Mouse (Mus musculus): ENCODE measurements at regions not wholly inside any gene's neighbourhood (a gene's known extent, or its start where the extent isn't known, plus 50 kb on each side); places are given as distances from the start of the nearest gene placed in this dataset.

- Histone ChIP-seq H3K27ac (ENCODE audit: low read depth, low read length) (no peak overlapping the region), H3K9me3 (replicated peaks; ENCODE audit: control insufficient read depth, low read length) (no peaks in the 10 kb centered on the region), H3K4me1 (ENCODE audit: control insufficient read depth, insufficient read depth, low read length) (peaks cover 3% of the 10 kb centered on the region), H3K36me3 (ENCODE audit: control insufficient read depth, insufficient read depth, low read length) (no peaks in the 10 kb centered on the region), H3K4me2 (ENCODE audit: low read length) (no peak overlapping the region), H3K4me3 (ENCODE audit: low read depth, low read length) (no peak overlapping the region), H3K27me3 (replicated peaks; ENCODE audit: control insufficient read depth, insufficient read depth, low read length) (no peaks in the 10 kb centered on the region), H3K9ac (ENCODE audit: low read length) (no peak overlapping the region)
- no peak for ATAC-seq
- DNase-seq (ENCODE audit: low spot score): no peak
- 91% methylated on average over 4 of the region's 4 CpGs for WGBS
Observed at GRCm38 (mm10) chr6:52413639-52414038, 100.3 kb downstream of the Evx1 start.

GRCm38 (mm10) chr6:52415341-52415946, 102.1 kb downstream of the Evx1 start:
- Histone ChIP-seq H3K4me2 (ENCODE audit: low read length) (no peak overlapping the region), H3K9me3 (replicated peaks; ENCODE audit: control insufficient read depth, low read length) (no peaks in the 10 kb centered on the region), H3K4me1 (ENCODE audit: control insufficient read depth, insufficient read depth, low read length) (peaks cover 3% of the 10 kb centered on the region), H3K4me3 (ENCODE audit: low read depth, low read length) (no peak overlapping the region), H3K27me3 (replicated peaks; ENCODE audit: control insufficient read depth, insufficient read depth, low read length) (no peaks in the 10 kb centered on the region), H3K9ac (ENCODE audit: low read length) (no peak overlapping the region), H3K36me3 (ENCODE audit: control insufficient read depth, insufficient read depth, low read length) (no peaks in the 10 kb centered on the region), H3K27ac (ENCODE audit: low read depth, low read length) (no peak overlapping the region)
- DNase-seq (ENCODE audit: low spot score) (no peak), ATAC-seq (no peak)
- WGBS: 75% methylated on average over 14 of the region's 14 CpGs

DNA sequence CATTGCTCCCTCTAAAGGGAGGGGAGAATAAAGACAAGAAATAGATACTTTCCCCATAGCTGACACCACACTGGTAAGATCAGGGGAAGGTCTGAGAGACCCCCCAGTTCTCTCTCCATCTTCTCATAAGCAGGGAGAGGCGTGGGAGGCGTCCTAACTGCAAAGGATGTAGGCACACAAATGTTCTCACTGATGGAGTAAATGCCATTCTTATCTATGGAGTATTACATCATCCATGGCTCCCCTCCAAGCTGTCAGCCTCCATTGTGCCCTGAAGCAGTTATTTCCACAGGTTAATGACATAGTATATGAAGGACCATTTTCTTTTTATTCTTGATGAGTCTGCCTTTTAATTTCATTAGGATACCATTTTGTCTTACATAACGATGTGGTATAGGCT, 103.2 kb downstream of the Evx1 start:
- no peak overlapping the region for H3K27ac ChIP-seq (ENCODE audit: low read depth, low read length)
- H3K36me3 ChIP-seq (ENCODE audit: control insufficient read depth, insufficient read depth, low read length): no peaks in the 10 kb centered on the region
- no peak overlapping the region for H3K4me3 ChIP-seq (ENCODE audit: low read depth, low read length)
- WGBS: 22% methylated on average over 3 of the region's 3 CpGs
- no peaks in the 10 kb centered on the region for H3K9me3 ChIP-seq (replicated peaks; ENCODE audit: control insufficient read depth, low read length)
- peak; percentile 34; the same call in 1 of the 2 replicates for ATAC-seq
- peak; percentile 67 for DNase-seq (ENCODE audit: low spot score)
- no peaks in the 10 kb centered on the region for H3K27me3 ChIP-seq (replicated peaks; ENCODE audit: control insufficient read depth, insufficient read depth, low read length)
- peaks cover 3% of the 10 kb centered on the region for H3K4me1 ChIP-seq (ENCODE audit: control insufficient read depth, insufficient read depth, low read length)
- H3K4me2 ChIP-seq (ENCODE audit: low read length): no peak overlapping the region
- no peak overlapping the region for H3K9ac ChIP-seq (ENCODE audit: low read length)

- Histone ChIP-seq H3K27ac (ENCODE audit: low read depth, low read length) (no peak overlapping the region), H3K4me1 (ENCODE audit: control insufficient read depth, insufficient read depth, low read length) (peaks cover 3% of the 10 kb centered on the region), H3K9ac (ENCODE audit: low read length) (no peak overlapping the region), H3K4me2 (ENCODE audit: low read length) (no peak overlapping the region), H3K4me3 (ENCODE audit: low read depth, low read length) (no peak overlapping the region), H3K36me3 (ENCODE audit: control insufficient read depth, insufficient read depth, low read length) (no peaks in the 10 kb centered on the region), H3K27me3 (replicated peaks; ENCODE audit: control insufficient read depth, insufficient read depth, low read length) (no peaks in the 10 kb centered on the region), H3K9me3 (replicated peaks; ENCODE audit: control insufficient read depth, low read length) (no peaks in the 10 kb centered on the region)
- peak; percentile 89 for DNase-seq (ENCODE audit: low spot score)
- peak; percentile 83 for ATAC-seq
- 24% methylated on average over 10 of the region's 10 CpGs for WGBS
Observed at GRCm38 (mm10) chr6:52417439-52418124, 104.3 kb downstream of the Evx1 start.

- Histone ChIP-seq H3K27me3 (replicated peaks; ENCODE audit: control insufficient read depth, insufficient read depth, low read length) (no peaks in the 10 kb centered on the region), H3K9me3 (replicated peaks; ENCODE audit: control insufficient read depth, low read length) (no peaks in the 10 kb centered on the region), H3K36me3 (ENCODE audit: control insufficient read depth, insufficient read depth, low read length) (no peaks in the 10 kb centered on the region), H3K4me2 (ENCODE audit: low read length) (no peak overlapping the region), H3K4me1 (ENCODE audit: control insufficient read depth, insufficient read depth, low read length) (peaks cover 3% of the 10 kb centered on the region), H3K27ac (ENCODE audit: low read depth, low read length) (no peak overlapping the region), H3K9ac (ENCODE audit: low read length) (no peak overlapping the region), H3K4me3 (ENCODE audit: low read depth, low read length) (no peak overlapping the region)
- DNase-seq (ENCODE audit: low spot score) (peak; percentile 27), ATAC-seq (no peak)
- 41% methylated on average over 12 of the region's 12 CpGs for WGBS
Observed at GRCm38 (mm10) chr6:52418451-52419170, 105.3 kb downstream of the Evx1 start.

DNA sequence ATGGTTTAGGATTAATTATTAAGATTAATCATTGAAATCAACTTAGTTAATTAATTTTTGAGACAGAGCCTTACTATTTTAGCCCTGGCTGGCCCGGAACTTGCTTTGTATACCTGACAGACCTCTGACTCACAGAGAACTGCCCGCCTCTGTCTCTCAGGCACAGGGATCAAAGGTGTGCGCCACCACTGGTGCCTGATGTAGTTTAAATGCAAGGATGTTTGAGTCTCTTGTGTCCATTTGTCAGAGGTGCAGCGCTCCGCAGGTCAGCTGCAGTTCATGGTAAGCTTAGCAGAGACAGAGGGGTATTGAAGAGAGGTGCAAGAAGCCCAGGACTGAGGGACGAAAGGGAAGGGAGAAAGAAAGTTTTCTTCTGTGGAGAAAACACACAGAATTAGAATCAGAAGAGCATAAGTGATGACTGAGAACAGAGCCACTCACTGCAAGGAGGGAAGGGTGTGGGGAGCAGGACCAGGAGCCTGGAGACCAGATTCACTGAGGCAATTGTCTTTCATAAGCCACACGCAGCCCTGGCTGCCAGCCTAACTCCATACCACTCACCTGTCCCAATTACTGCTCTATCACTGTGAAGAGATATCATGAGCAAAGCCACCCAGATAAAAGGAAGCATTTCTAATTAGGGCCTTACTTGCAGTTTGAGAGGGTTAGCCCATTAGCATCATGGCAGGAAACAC, 107.1 kb downstream of the Evx1 start:
- no peaks in the 10 kb centered on the region for H3K9me3 ChIP-seq (replicated peaks; ENCODE audit: control insufficient read depth, low read length)
- WGBS: 76% methylated on average over 7 of the region's 7 CpGs
- peaks cover 3% of the 10 kb centered on the region for H3K4me1 ChIP-seq (ENCODE audit: control insufficient read depth, insufficient read depth, low read length)
- H3K4me2 ChIP-seq (ENCODE audit: low read length): no peak overlapping the region
- H3K4me3 ChIP-seq (ENCODE audit: low read depth, low read length): no peak overlapping the region
- no peak overlapping the region for H3K27ac ChIP-seq (ENCODE audit: low read depth, low read length)
- DNase-seq (ENCODE audit: low spot score) (no peak), ATAC-seq (no peak)
- no peaks in the 10 kb centered on the region for H3K27me3 ChIP-seq (replicated peaks; ENCODE audit: control insufficient read depth, insufficient read depth, low read length)
- no peaks in the 10 kb centered on the region for H3K36me3 ChIP-seq (ENCODE audit: control insufficient read depth, insufficient read depth, low read length)
- no peak overlapping the region for H3K9ac ChIP-seq (ENCODE audit: low read length)

DNA sequence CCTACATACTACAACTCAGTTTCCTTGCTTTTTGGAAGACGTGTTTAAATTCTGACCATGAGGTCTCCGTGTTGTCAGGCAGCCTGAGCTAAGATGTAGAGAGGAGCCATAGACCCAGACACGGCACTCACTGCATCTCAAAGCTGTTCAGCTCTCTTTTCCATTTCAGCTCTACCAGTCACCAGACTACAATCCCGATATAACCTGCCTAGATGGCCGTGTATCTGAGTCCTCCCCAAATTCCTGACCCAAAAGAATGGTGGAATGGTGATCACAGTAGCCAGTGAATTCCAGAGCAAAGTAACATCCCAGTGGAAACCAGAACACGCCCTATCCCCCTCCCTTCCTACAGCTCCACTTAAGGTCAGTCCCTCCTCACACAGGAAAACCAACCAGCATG, 108.5 kb downstream of the Evx1 start:
- Histone ChIP-seq H3K4me3 (ENCODE audit: low read depth, low read length) (no peak overlapping the region), H3K4me2 (ENCODE audit: low read length) (no peak overlapping the region), H3K27me3 (replicated peaks; ENCODE audit: control insufficient read depth, insufficient read depth, low read length) (no peaks in the 10 kb centered on the region), H3K36me3 (ENCODE audit: control insufficient read depth, insufficient read depth, low read length) (no peaks in the 10 kb centered on the region), H3K9me3 (replicated peaks; ENCODE audit: control insufficient read depth, low read length) (no peaks in the 10 kb centered on the region), H3K9ac (ENCODE audit: low read length) (no peak overlapping the region), H3K27ac (ENCODE audit: low read depth, low read length) (no peak overlapping the region), H3K4me1 (ENCODE audit: control insufficient read depth, insufficient read depth, low read length) (no peaks in the 10 kb centered on the region)
- DNase-seq (ENCODE audit: low spot score) (no peak), ATAC-seq (no peak)
- 89% methylated on average over 6 of the region's 6 CpGs for WGBS

DNA sequence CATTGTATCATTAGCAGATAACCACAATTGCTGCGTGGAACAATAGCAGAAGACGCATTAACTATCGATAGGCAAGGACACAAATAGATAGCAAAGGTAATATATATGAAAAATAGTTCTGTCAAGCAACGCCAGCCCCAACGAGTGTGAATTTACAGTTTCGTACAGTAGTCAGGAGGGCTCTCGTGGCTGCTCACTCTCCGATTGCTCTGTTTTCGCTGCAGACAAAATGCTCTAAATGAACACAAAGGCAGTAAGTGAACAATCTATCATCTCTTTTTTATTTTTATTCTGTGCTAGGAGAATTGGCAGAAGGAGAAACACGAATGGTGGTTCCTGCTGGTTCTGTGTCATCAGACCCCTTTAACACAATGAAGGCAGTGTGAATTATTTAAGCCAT, 109.4 kb downstream of the Evx1 start:
- no peak overlapping the region for H3K4me3 ChIP-seq (ENCODE audit: low read depth, low read length)
- H3K9ac ChIP-seq (ENCODE audit: low read length): no peak overlapping the region
- no peaks in the 10 kb centered on the region for H3K9me3 ChIP-seq (replicated peaks; ENCODE audit: control insufficient read depth, low read length)
- no peak overlapping the region for H3K4me2 ChIP-seq (ENCODE audit: low read length)
- H3K4me1 ChIP-seq (ENCODE audit: control insufficient read depth, insufficient read depth, low read length): no peaks in the 10 kb centered on the region
- ATAC-seq (no peak), DNase-seq (ENCODE audit: low spot score) (no peak)
- 88% methylated on average over 10 of the region's 10 CpGs for WGBS
- H3K27me3 ChIP-seq (replicated peaks; ENCODE audit: control insufficient read depth, insufficient read depth, low read length): no peaks in the 10 kb centered on the region
- no peak overlapping the region for H3K27ac ChIP-seq (ENCODE audit: low read depth, low read length)
- H3K36me3 ChIP-seq (ENCODE audit: control insufficient read depth, insufficient read depth, low read length): no peaks in the 10 kb centered on the region
